Mouse (Mus musculus): ENCODE results near the gene Tbx1.

GRCm38 (mm10) chr16:18624641-18625040 is 34.2 kb upstream of the Tbx1 start:
- TF ChIP-seq CTCF (conservative IDR thresholded peaks at IDR 0.05; ENCODE audit: low read length) (no peak), POU5F1 (IDR thresholded peaks at IDR 0.05; ENCODE audit: borderline replicate concordance, low read length) (no peak), NANOG (IDR thresholded peaks at IDR 0.05; ENCODE audit: borderline replicate concordance, low read length) (no peak)

Measured in E14TG2a.4 (cell line).